Mouse (Mus musculus): ENCODE data around the gene Spata19. TPM values are rescaled to one million over a fixed set of nuclear protein-coding genes. Genes with fewer than 3 reads are reported as not detected.

The Spata19 gene
- 1 to 10 TPM; 1.2 to 1.4 TPM for total RNA-seq (2021)
- long read RNA-seq, experiment 1: 0 reads
- long read RNA-seq, experiment 2: 0 reads

- no peak for DNase-seq (ENCODE audit: extremely low spot score in 1 of 2, low spot score in 2 of 2)
- intact Hi-C loops (cut with DNase I): no loop called here
These were observed at the start of gene Spata19 for GRCm38 (mm10) chr9:27396500-27396899. Gene Spata19, plus strand, starts transcription at chr9:27396800.

DNA sequence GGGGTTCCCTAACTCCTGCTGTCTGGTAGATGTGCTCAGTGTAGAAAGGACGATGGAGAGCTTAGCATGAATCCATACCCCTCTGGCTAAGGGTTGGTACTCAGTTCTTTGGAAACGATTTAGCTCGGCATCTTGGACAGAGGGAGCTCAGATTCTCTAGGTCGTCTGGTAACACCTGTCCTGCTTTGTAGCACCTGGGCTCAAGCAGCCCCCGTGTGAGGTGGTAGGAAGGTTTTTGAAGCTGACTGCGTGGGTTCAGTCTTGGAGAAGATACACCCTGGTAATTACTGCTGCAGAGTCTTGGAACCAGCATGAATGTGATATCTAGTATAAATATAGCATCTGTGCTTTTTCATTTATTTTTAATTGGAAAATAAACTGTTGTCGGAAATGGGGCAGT is 43.5 kb upstream of the Spata19 start:
- Histone ChIP-seq H3K27ac (no peak overlapping the region), H3K4me3 (no peak overlapping the region)
- DNase-seq (ENCODE audit: extremely low spot score in 1 of 2, low spot score in 2 of 2): no peak
- intact Hi-C loops (cut with DNase I): no loop called here
- TF ChIP-seq CTCF (IDR thresholded peaks at IDR 0.05): no peak

More at GRCm38 (mm10) chr9:27396500-27396899, at the start of gene Spata19:
- Histone ChIP-seq H3K27ac (no peak within 1 kb of the TSS), H3K4me3 (no peak within 1 kb of the TSS)
- TF ChIP-seq CTCF (IDR thresholded peaks at IDR 0.05): no peak

DNA sequence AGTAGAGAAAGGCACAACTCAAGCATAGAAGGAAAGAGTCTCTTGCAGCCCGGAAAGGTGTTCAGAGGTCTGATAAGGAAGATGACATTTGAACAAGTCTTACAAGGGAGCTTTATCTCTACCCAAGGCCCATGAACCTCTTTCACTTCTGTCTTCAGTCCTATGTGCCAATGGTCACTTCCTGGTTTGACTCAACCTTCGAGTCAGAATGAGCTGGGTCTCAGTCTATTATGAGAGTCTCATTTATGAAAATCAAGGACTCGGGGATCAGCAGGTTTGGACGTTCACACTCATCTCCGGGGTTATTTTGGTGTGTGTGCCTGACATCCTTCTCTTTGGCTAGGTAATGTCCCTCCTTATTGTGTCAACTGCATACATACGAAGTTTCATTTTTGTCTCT is 38.7 kb upstream of the Spata19 start:
- TF ChIP-seq CTCF (IDR thresholded peaks at IDR 0.05): no peak
- Histone ChIP-seq H3K27ac (no peak overlapping the region), H3K4me3 (no peak overlapping the region)
- intact Hi-C loops (cut with DNase I): no loop called here
- no peak for DNase-seq (ENCODE audit: extremely low spot score in 1 of 2, low spot score in 2 of 2)

GRCm38 (mm10) chr9:27367231-27367630 is 29.4 kb upstream of the Spata19 start:
- intact Hi-C loops (cut with DNase I): no loop called here
- H3K27ac ChIP-seq: no peak overlapping the region

DNA sequence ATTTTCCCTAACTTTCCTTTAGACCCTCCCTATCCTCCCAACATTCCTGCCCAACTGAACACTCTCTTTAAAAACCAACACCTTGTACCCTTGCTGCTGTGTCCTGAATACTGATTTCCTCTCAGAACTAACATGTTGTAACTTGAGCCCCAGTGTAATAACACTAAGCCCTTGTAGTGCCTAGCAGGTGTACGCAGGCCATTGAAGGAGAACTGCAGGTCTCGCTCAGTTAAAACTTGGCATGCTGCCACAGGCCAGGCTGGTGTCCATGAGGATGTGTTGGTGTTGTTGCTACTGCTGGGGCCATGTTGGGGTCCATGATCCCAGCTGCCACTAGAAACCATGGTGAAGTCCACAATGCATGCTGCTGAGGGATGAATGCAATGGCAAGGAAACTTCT is 27.5 kb upstream of the Spata19 start:
- no peak for DNase-seq (ENCODE audit: extremely low spot score in 1 of 2, low spot score in 2 of 2)
- no peak for TF ChIP-seq CTCF (IDR thresholded peaks at IDR 0.05)
- no peak overlapping the region for H3K4me3 ChIP-seq
- intact Hi-C loops (cut with DNase I): no loop called here
- no peak overlapping the region for H3K27ac ChIP-seq

More at GRCm38 (mm10) chr9:27367231-27367630, 29.4 kb upstream of the Spata19 start:
- no peak for DNase-seq (ENCODE audit: extremely low spot score in 1 of 2, low spot score in 2 of 2)
- no peak overlapping the region for H3K4me3 ChIP-seq
- TF ChIP-seq CTCF (IDR thresholded peaks at IDR 0.05): no peak

- intact Hi-C loops (cut with DNase I): no loop called here
- no peak overlapping the region for H3K27ac ChIP-seq
- DNase-seq (ENCODE audit: extremely low spot score in 1 of 2, low spot score in 2 of 2): no peak
- TF ChIP-seq CTCF (IDR thresholded peaks at IDR 0.05): no peak
- H3K4me3 ChIP-seq: no peak overlapping the region
These were observed 20.9 kb upstream of the Spata19 start for GRCm38 (mm10) chr9:27375746-27376145.

- no peak for DNase-seq (ENCODE audit: extremely low spot score in 1 of 2, low spot score in 2 of 2)
- H3K27ac ChIP-seq: no peak overlapping the region
- no peak overlapping the region for H3K4me3 ChIP-seq
- no peak for TF ChIP-seq CTCF (IDR thresholded peaks at IDR 0.05)
- intact Hi-C loops (cut with DNase I): no loop called here
These were observed 9.6 kb upstream of the Spata19 start for GRCm38 (mm10) chr9:27386951-27387350.

- Histone ChIP-seq H3K4me3 (no peak overlapping the region), H3K27ac (no peak overlapping the region)
- TF ChIP-seq CTCF (IDR thresholded peaks at IDR 0.05): no peak
- no peak for DNase-seq (ENCODE audit: extremely low spot score in 1 of 2, low spot score in 2 of 2)
- intact Hi-C loops (cut with DNase I): no loop called here
These were observed 4.6 kb downstream of the Spata19 start for GRCm38 (mm10) chr9:27401169-27401568.

DNA sequence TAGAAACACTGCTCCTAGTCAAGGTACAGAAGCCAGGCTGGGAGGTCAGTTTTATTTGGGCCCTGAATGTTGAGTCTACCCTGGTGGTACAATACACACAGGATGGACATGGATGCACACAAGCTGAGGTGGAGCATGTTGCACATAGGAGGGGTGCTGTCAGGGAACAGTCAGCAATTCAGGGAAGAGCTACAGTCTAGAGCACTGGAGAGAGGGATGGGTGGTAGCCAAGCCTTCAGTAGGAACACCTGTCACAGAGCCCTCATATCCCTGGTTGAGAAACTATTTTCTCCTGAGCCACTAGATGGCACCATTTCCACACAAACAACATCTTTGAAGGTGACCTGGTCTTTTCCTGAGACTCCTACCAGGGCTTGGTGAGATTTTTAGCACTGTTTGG is 13.1 kb downstream of the Spata19 start:
- intact Hi-C loops (cut with DNase I): loop anchor here (1.0 to 10.0 kb wide), 4 partner anchors 328 to 839 kb away; no protein-coding TSS in a partner anchor
- H3K4me3 ChIP-seq: no peak overlapping the region
- no peak overlapping the region for H3K27ac ChIP-seq
- TF ChIP-seq CTCF (IDR thresholded peaks at IDR 0.05): peak; percentile 80
- DNase-seq (ENCODE audit: extremely low spot score in 1 of 2, low spot score in 2 of 2): peak; percentile 28 to 33

GRCm38 (mm10) chr9:27414058-27414460 is 17.5 kb downstream of the Spata19 start:
- TF ChIP-seq CTCF (IDR thresholded peaks at IDR 0.05): peak; percentile 80
- Histone ChIP-seq H3K4me3 (peak overlapping the region; percentile 7; the same call in 1 of the 2 replicates), H3K27ac (no peak overlapping the region)
- intact Hi-C loops (cut with DNase I): loop anchor here (5.0 to 10.0 kb wide), 2 partner anchors 323 to 661 kb away; no protein-coding TSS in a partner anchor
- DNase-seq (ENCODE audit: extremely low spot score in 1 of 2, low spot score in 2 of 2): peak; percentile 76 to 80

DNA sequence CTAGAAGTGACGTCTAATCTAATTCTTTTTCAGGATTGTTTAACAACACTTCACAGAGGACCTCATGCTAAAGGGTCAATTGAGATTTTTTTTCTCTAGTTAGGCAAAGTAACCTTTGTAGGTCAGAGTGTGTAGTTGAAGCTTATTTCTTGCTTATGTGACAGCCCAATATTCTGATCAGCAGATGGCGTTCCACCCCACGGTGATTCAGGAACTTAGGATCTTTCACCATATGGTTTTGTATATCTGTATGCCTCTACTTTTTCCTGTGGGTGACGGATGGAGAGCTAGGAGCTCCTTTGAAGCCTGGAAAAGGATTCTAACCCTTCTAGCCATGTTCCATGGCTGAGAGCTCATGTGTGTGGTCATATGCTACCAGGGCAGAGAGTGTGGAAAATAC is 27.9 kb downstream of the Spata19 start:
- Histone ChIP-seq H3K27ac (no peak overlapping the region), H3K4me3 (no peak overlapping the region)
- TF ChIP-seq CTCF (IDR thresholded peaks at IDR 0.05): peak; percentile 53
- DNase-seq (ENCODE audit: extremely low spot score in 1 of 2, low spot score in 2 of 2): no peak
- intact Hi-C loops (cut with DNase I): no loop called here

DNA sequence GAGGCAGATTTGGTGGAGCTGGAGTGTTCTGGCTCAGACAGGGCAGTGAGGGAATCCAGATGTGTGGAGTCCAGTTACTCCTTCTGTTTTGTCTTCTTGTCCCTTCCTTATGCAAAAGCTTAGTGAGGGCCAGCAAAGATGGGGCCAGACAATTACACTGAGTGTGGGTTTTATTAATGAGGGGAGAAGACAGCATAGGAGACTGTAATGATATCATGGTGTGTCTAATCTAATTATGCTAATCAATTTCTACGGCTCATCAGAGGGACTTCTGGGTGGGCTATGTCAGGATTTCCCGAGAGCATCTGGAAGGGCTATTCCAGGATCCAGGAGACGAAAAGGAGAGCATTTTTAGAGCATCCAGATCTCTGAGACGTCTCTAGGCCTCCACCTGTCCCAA is 32.0 kb downstream of the Spata19 start:
- H3K4me3 ChIP-seq: no peak overlapping the region
- no peak for TF ChIP-seq CTCF (IDR thresholded peaks at IDR 0.05)
- intact Hi-C loops (cut with DNase I): no loop called here
- no peak overlapping the region for H3K27ac ChIP-seq
- no peak for DNase-seq (ENCODE audit: extremely low spot score in 1 of 2, low spot score in 2 of 2)

DNA sequence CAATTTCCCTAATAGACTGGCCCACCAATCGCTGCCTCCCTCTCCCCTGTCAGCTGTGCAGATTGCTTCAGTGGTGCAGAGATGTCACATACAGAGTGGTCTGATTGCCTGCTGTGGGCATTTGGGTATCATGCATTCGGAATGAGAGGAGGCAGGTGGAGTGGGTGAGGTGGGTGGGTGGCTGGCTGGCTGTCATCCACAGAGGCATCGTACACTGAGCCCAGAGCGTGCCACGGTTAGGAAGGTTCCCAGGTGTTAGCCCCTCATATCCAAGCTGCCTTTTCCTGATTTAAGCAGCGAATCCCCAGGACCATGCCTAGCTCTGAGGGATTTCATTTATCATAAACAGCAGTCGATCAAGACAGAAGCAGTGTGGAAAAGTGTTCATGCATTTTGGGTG is 36.7 kb downstream of the Spata19 start:
- Histone ChIP-seq H3K27ac (no peak overlapping the region), H3K4me3 (no peak overlapping the region)
- intact Hi-C loops (cut with DNase I): loop anchor here (10.0 kb wide), 1 partner anchor 362 kb away; the partner anchor contains the start of gene Opcml
- TF ChIP-seq CTCF (IDR thresholded peaks at IDR 0.05): no peak
- no peak for DNase-seq (ENCODE audit: extremely low spot score in 1 of 2, low spot score in 2 of 2)

Measured in left cerebral cortex, adult 2 months (tissue).